Mouse (Mus musculus): ENCODE measurements at regions not wholly inside any gene's neighbourhood (a gene's known extent, or its start where the extent isn't known, plus 50 kb on each side); places are given as distances from the start of the nearest gene placed in this dataset.

DNA sequence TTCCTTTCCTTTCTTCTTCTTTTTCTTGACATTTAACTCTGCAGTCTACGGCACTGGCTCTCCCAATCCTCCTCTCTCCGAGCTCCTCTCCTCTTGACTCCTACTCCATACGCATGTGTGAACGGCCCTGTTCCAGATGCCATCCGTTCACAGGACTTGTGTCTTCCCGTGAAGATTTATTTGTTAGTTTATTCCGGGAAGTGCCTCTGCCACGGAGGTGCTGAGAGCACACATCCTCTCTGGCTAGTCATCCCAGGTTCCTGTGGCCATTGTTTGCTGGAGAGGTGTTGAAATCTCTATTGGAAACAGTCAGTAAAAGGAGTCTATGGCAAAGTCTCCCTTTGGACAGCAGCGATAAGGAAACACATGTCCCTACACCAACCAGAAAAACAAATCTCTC, 53.3 kb upstream of the Tgfbr2 start:
- TF ChIP-seq CTCF (IDR thresholded peaks at IDR 0.05; ENCODE audit: extremely low read depth, insufficient read depth, insufficient read length, insufficient replicate concordance): no peak
- no peak for TF ChIP-seq POLR2A (IDR thresholded peaks at IDR 0.05; ENCODE audit: low read depth, low read length)

Data from spleen, adult 2 months (tissue).